In the genomic region with DNA sequence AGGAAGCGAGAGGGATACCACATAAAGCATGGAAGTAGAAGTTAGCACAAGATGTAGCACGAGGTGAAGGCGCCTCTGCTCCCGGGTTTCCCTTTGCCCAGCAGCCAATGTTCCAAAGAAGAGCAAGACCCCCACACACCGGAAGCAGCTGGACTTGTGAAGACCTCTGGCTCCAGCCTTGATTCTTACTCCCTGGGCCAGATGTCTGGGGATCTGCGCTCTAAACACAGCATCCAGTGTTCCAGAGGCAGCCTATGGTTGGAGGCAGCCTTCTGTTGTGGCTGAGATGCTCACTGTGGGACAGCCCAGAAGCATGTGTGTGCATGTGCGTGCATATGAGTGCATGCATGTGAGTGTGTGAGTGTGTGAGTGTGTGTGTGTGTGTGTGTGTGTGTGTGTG, we compare ENCODE assay signal across 19 mouse cellular contexts. TPM values are rescaled to one million over a fixed set of nuclear protein-coding genes. Genes with fewer than 3 reads are reported as not detected.
DNase-seq lines count a peak whose midpoint lies in the region; ATAC-seq and TF ChIP-seq lines count a peak whose summit lies in the region.
"Had no signal": no experiment of that assay in that cellular context is flagged by ENCODE, and none has a peak within 500 bp of the region (broad histone marks: within the 10 kb centered on the region; RNA-seq: fewer than 3 reads in every experiment).

No protein-coding gene starts in this region.

- no peak overlapping the region for H3K4me2 ChIP-seq in heart, embryonic 11.5 days
- no peak overlapping the region for H3K4me2 ChIP-seq in lung, embryonic 14.5 days
- no peak overlapping the region for H3K4me2 ChIP-seq in heart, embryonic 13.5 days
- H3K4me2 ChIP-seq in heart, postnatal 0 days (ENCODE audit: low read depth, low read length) = no peak overlapping the region
- H3K4me2 ChIP-seq: liver, embryonic 12.5 days; midbrain, embryonic 12.5 days; neural tube, embryonic 13.5 days had no signal

- no peaks in the 10 kb centered on the region for H3K27me3 ChIP-seq in heart, embryonic 11.5 days (ENCODE audit: control insufficient read depth, insufficient read depth, low read length)
- no peaks in the 10 kb centered on the region for H3K27me3 ChIP-seq in lung, embryonic 14.5 days (ENCODE audit: insufficient read depth, low read length)
- H3K27me3 ChIP-seq in heart, embryonic 13.5 days (replicated peaks) = no peaks in the 10 kb centered on the region
- H3K27me3 ChIP-seq in heart, postnatal 0 days (ENCODE audit: control insufficient read depth, insufficient read depth, low read length) = no peaks in the 10 kb centered on the region
- H3K27me3 ChIP-seq: liver, embryonic 12.5 days; midbrain, embryonic 12.5 days; neural tube, embryonic 13.5 days had no signal

- no peaks in the 10 kb centered on the region for H3K36me3 ChIP-seq in heart, embryonic 11.5 days (ENCODE audit: control insufficient read depth, insufficient read depth, low read length)
- H3K36me3 ChIP-seq in lung, embryonic 14.5 days (ENCODE audit: insufficient read depth) = no peaks in the 10 kb centered on the region
- no peaks in the 10 kb centered on the region for H3K36me3 ChIP-seq in heart, embryonic 13.5 days
- H3K36me3 ChIP-seq in heart, postnatal 0 days (replicated peaks; ENCODE audit: control insufficient read depth, insufficient read depth, low read length) = no peaks in the 10 kb centered on the region
- H3K36me3 ChIP-seq: liver, embryonic 12.5 days; midbrain, embryonic 12.5 days; neural tube, embryonic 13.5 days had no signal

- TF ChIP-seq CTCF in lung, embryonic 14.5 days (IDR thresholded peaks at IDR 0.05; ENCODE audit: low read depth) = no peak
- no peak for TF ChIP-seq CTCF in heart, postnatal 0 days (IDR thresholded peaks at IDR 0.05; ENCODE audit: low read depth)

- 0 out of 2 replicates have a peak overlapping the region, but pooled peaks have one; percentile 28 for H3K9ac ChIP-seq in heart, embryonic 11.5 days (ENCODE audit: low read depth, low read length)
- H3K9ac ChIP-seq in lung, embryonic 14.5 days = no peak overlapping the region
- no peak overlapping the region for H3K9ac ChIP-seq in heart, embryonic 13.5 days
- H3K9ac ChIP-seq in heart, postnatal 0 days (replicated peaks; ENCODE audit: low read depth, low read length) = no peak overlapping the region
- H3K9ac ChIP-seq: liver, embryonic 12.5 days; midbrain, embryonic 12.5 days; neural tube, embryonic 13.5 days had no signal

- H3K9me3 ChIP-seq in heart, embryonic 11.5 days (replicated peaks; ENCODE audit: control insufficient read depth, low read length) = no peaks in the 10 kb centered on the region
- no peaks in the 10 kb centered on the region for H3K9me3 ChIP-seq in lung, embryonic 14.5 days (ENCODE audit: low read depth, low read length)
- H3K9me3 ChIP-seq in heart, embryonic 13.5 days = peaks cover 6% of the 10 kb centered on the region; the same call in 1 of the 2 replicates
- no peaks in the 10 kb centered on the region for H3K9me3 ChIP-seq in heart, postnatal 0 days (replicated peaks; ENCODE audit: control insufficient read depth, low read length)
- H3K9me3 ChIP-seq: liver, embryonic 12.5 days; midbrain, embryonic 12.5 days; neural tube, embryonic 13.5 days had no signal

- peaks cover 13% of the 10 kb centered on the region for H3K4me1 ChIP-seq in heart, embryonic 11.5 days (ENCODE audit: control insufficient read depth, insufficient read depth, low read length)
- H3K4me1 ChIP-seq in lung, embryonic 14.5 days (ENCODE audit: insufficient read depth) = peaks cover 13% of the 10 kb centered on the region; the same call in 1 of the 2 replicates
- peaks cover 31% of the 10 kb centered on the region for H3K4me1 ChIP-seq in heart, embryonic 13.5 days
- H3K4me1 ChIP-seq in heart, postnatal 0 days (ENCODE audit: control insufficient read depth, insufficient read depth) = peaks cover 7% of the 10 kb centered on the region; the same call in 1 of the 2 replicates

- ATAC-seq in heart, embryonic 11.5 days (replicated peaks; ENCODE audit: insufficient number of reproducible peaks, low FRiP score, low TSS enrichment) = no peak
- ATAC-seq in lung, embryonic 14.5 days (ENCODE audit: insufficient read depth) = no peak
- no peak for ATAC-seq in heart, embryonic 13.5 days (ENCODE audit: extremely low read depth, insufficient number of reproducible peaks, low FRiP score, low TSS enrichment)
- peak; percentile 34; the same call in 1 of the 2 replicates for ATAC-seq in heart, postnatal 0 days (ENCODE audit: insufficient read depth, low read depth)
- ATAC-seq: liver, embryonic 12.5 days had no signal

- DNase-seq in heart, adult 8-10 months (ENCODE audit: low spot score) = no peak
- DNase-seq in lung, embryonic 14.5 days = peak; percentile 19
- DNase-seq in lung, postnatal 14 days = no peak
- no peak for DNase-seq in heart, postnatal 0 days (ENCODE audit: low spot score)
- no peak for DNase-seq in left cerebral cortex, adult 9 months (ENCODE audit: low spot score in 2 of 2)
- DNase-seq: adrenal gland, postnatal 36 days; cerebellum, adult 11-12 months; cerebellum, postnatal 25 days; embryo, embryonic 11 days; gastrocnemius, adult 2 months; kidney, adult 8-10 months; lung, adult 2 months; right cerebral cortex, postnatal 25 days; thymus, adult 2 months had no signal

- no peak for TF ChIP-seq EP300 in heart, postnatal 0 days (IDR thresholded peaks at IDR 0.05; ENCODE audit: low read depth)

- H3K4me3 ChIP-seq in heart, embryonic 11.5 days (ENCODE audit: low read depth, low read length) = no peak overlapping the region
- no peak overlapping the region for H3K4me3 ChIP-seq in lung, embryonic 14.5 days (ENCODE audit: low read depth, low read length)
- H3K4me3 ChIP-seq in heart, embryonic 13.5 days = no peak overlapping the region
- H3K4me3 ChIP-seq in heart, postnatal 0 days (ENCODE audit: low read depth, low read length) = no peak overlapping the region
- H3K4me3 ChIP-seq: liver, embryonic 12.5 days; midbrain, embryonic 12.5 days; neural tube, embryonic 13.5 days had no signal

- WGBS in heart, embryonic 11.5 days (ENCODE audit: insufficient replicate concordance) = 80% methylated on average over 7 of the region's 7 CpGs
- WGBS in lung, embryonic 14.5 days = 77% methylated on average over 7 of the region's 7 CpGs
- 65% methylated on average over 7 of the region's 7 CpGs for WGBS in heart, embryonic 13.5 days
- WGBS in heart, postnatal 0 days = 74% methylated on average over 7 of the region's 7 CpGs

- H3K27ac ChIP-seq in heart, embryonic 11.5 days (ENCODE audit: low read depth, low read length) = no peak overlapping the region
- H3K27ac ChIP-seq in lung, embryonic 14.5 days (ENCODE audit: low read depth) = no peak overlapping the region
- peak overlapping the region; percentile 22; the same call in 1 of the 2 replicates for H3K27ac ChIP-seq in heart, embryonic 13.5 days (replicated peaks)
- 0 out of 2 replicates have a peak overlapping the region, but pooled peaks have one; percentile 20 for H3K27ac ChIP-seq in heart, postnatal 0 days (ENCODE audit: low read depth)
- H3K27ac ChIP-seq: liver, embryonic 12.5 days; midbrain, embryonic 12.5 days; neural tube, embryonic 13.5 days had no signal

RNA-seq across cellular contexts. Expression of a gene that starts 35.2 kb away (rescaled TPM):
- 14.1 and 14.8 TPM in 2 replicates for polyA plus RNA-seq in heart, embryonic 11.5 days (2014; fragmentation: Nextera tagmentation; extraction: Ambion mirVana)
- 10 to 100 TPM; 11.8 to 17.8 (median 14.1) TPM for total RNA-seq in heart, adult 8-10 months (2022)
- 26.4 and 27.9 TPM in 2 replicates for polyA plus RNA-seq in lung, embryonic 14.5 days (2014; fragmentation: Nextera tagmentation; extraction: Ambion mirVana)
- polyA plus RNA-seq in heart, embryonic 13.5 days (2015; fragmentation: Nextera tagmentation; extraction: Ambion mirVana) = 17.3 and 19.2 TPM in 2 replicates
- 12.3 and 13.3 TPM in 2 replicates for total RNA-seq in heart, postnatal 0 days (2014; rRNA removed; ENCODE audit: low replicate concordance)
- polyA plus RNA-seq in heart, postnatal 0 days (2015; fragmentation: Nextera tagmentation; extraction: Ambion mirVana) = 11.3 and 12.3 TPM in 2 replicates

RNA-seq across cellular contexts. Expression of a gene that starts 43.4 kb away (rescaled TPM):
- polyA plus RNA-seq in heart, embryonic 11.5 days (2014; fragmentation: Nextera tagmentation; extraction: Ambion mirVana) = 62.6 and 67.5 TPM in 2 replicates
- 10 to 100 TPM; 48.6 to 80.2 (median 59.5) TPM for total RNA-seq in heart, adult 8-10 months (2022)
- polyA plus RNA-seq in lung, embryonic 14.5 days (2014; fragmentation: Nextera tagmentation; extraction: Ambion mirVana) = 71.3 and 71.7 TPM in 2 replicates
- polyA plus RNA-seq in heart, embryonic 13.5 days (2015; fragmentation: Nextera tagmentation; extraction: Ambion mirVana) = 42.3 and 47.6 TPM in 2 replicates
- 11.9 and 13.1 TPM in 2 replicates for total RNA-seq in heart, postnatal 0 days (2014; rRNA removed; ENCODE audit: low replicate concordance)
- 41.9 and 49.7 TPM in 2 replicates for polyA plus RNA-seq in heart, postnatal 0 days (2015; fragmentation: Nextera tagmentation; extraction: Ambion mirVana)

Comparison
In these comparisons a context has a peak if more than half of its experiments do, and no peak if none do; other contexts are left out.
1. H3K27ac ChIP-seq: peak in heart, embryonic 13.5 days (single experiment) and heart, postnatal 0 days (single experiment); none in heart, embryonic 11.5 days (single experiment) and lung, embryonic 14.5 days (single experiment).